Mouse (Mus musculus) hindbrain, embryonic 11.5 days (tissue): ENCODE measurements around the gene Ckb. TPM values are rescaled to one million over a fixed set of nuclear protein-coding genes. Genes with fewer than 3 reads are reported as not detected.
A peak's percentile ranks its signal among the peaks of the same experiment; 100 is the strongest.

ENCODE experiments used
- ATAC-seq: fragments of 200-750 bp; cut with Nextera tagmentation; 2 replicates; pipeline ENCODE4 v1.8.0; 2017; ENCODE audit warnings: mild to moderate bottlenecking, moderate TSS enrichment, moderate library complexity; ENCODE audit not compliant: low FRiP score
- DNase-seq: peaks from one replicate; pipeline ENCODE4 v3.0.0-alpha.2; 2015; ENCODE audit warnings: low spot score
- H3K27ac ChIP-seq: fragments of 300-500 bp; sonication (generic); 2 replicates; pipeline ENCODE4 v1.5.1; 2014; ENCODE audit warnings: mild to moderate bottlenecking, low read depth, low read length
- H3K27me3 ChIP-seq: fragments of 300-500 bp; sonication (generic); 2 replicates; pipeline ENCODE4 v1.6.1; 2014; ENCODE audit warnings: mild to moderate bottlenecking, low read length, moderate library complexity, mixed read lengths; ENCODE audit not compliant: control insufficient read depth, insufficient read depth
- H3K36me3 ChIP-seq: fragments of 300-500 bp; sonication (generic); 2 replicates; pipeline ENCODE4 v1.6.1; 2014; ENCODE audit warnings: mild to moderate bottlenecking, low read length, moderate library complexity, mixed read lengths; ENCODE audit not compliant: control insufficient read depth, insufficient read depth
- H3K4me1 ChIP-seq: fragments of 300-500 bp; sonication (generic); replicated peaks from 2 replicates; pipeline ENCODE4 v1.6.1; 2014; ENCODE audit warnings: low read length, mixed read lengths; ENCODE audit not compliant: control insufficient read depth, insufficient read depth
- H3K4me2 ChIP-seq: fragments of 300-500 bp; sonication (generic); replicated peaks from 2 replicates; pipeline ENCODE4 v1.6.1; 2014; ENCODE audit warnings: mild to moderate bottlenecking, low read depth, low read length
- H3K4me3 ChIP-seq: fragments of 300-500 bp; sonication (generic); 2 replicates; pipeline ENCODE4 v1.5.1; 2014; ENCODE audit warnings: low read depth, low read length
- H3K9ac ChIP-seq: fragments of 300-500 bp; sonication (generic); 2 replicates; pipeline ENCODE4 v1.6.1; 2014; ENCODE audit warnings: low read depth, low read length
- H3K9me3 ChIP-seq: fragments of 300-500 bp; sonication (generic); 2 replicates; pipeline ENCODE4 v1.6.1; 2016; ENCODE audit warnings: low read length; ENCODE audit not compliant: control insufficient read depth
- WGBS: fragments of 180-500 bp; shearing (Covaris S2); extraction: QIAGEN DNeasy Blood & Tissue Kit; methylation state at CpG from one replicate; pipeline ENCODE4 v1.1.7; 2014; 5-methylcytosine and 5-hydroxymethylcytosine counted together
- polyA plus RNA-seq: library from polyadenylated mRNA; unstranded; fragments of >200 nt; fragmentation: Nextera tagmentation; extraction: Ambion mirVana; gene quantifications from 2 replicates; pipeline ENCODE4 v1.2.1, GENCODE M21; 2014

Ckb gene
- polyA plus RNA-seq, 1 experiment from 2014 or later, result 2,103 TPM

DNA sequence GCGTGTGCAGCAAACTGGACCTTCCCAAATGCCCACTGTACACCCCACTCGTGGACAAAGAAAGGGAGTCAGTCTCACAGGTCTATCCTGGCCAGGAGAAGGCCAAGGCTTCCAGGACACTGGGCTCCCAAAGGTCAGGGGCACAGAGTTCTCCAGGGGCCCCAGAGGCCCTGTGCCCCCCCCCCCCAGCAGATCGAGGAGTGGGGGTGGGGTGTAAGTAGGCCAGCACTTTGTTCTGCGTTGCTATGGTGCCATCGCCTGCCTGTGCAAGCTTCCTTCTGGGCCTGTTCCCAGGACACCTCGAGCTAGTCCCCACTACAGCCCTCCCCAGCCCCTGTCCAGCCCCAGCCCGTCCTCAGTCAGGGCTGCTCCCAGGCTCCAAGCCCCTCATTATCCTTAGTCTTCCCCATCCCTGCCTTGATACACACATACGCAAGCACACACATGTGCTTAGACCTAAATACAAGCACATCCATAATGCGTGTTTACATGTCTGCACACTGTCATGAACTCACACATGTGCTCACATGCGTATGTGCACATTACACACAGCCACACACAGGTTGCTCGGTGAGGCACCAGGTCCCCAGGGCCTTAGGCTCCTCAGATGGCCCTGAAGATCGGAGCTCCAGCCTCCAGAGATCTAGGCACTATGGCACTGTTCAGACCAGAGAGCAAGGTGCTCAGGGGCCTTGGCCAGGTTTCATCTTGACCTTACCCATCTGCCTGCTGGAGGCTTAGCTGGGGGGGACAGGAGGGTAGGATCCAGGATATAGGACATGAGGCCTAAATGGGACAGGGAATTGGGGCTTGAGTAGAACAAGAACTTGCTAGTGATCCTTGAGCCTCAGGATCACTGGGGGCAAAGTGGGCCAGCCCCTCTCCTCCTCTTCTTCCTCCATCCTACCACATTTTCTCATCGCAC is 23.0 kb upstream of the Ckb start:
- H3K27ac ChIP-seq, result peak overlapping the region; percentile 90
- H3K9me3 ChIP-seq, result no peaks in the 10 kb centered on the region
- H3K4me1 ChIP-seq, result peaks cover 47% of the 10 kb centered on the region
- no peaks in the 10 kb centered on the region for H3K36me3 ChIP-seq
- WGBS, result 34% methylated on average over 13 of the region's 13 CpGs
- DNase-seq (peak; percentile 67), ATAC-seq (peak; percentile 52)
- no peaks in the 10 kb centered on the region for H3K27me3 ChIP-seq
- H3K9ac ChIP-seq, result peak overlapping the region; percentile 44
- H3K4me3 ChIP-seq, result no peak overlapping the region
- peak overlapping the region; percentile 9 for H3K4me2 ChIP-seq

GRCm38 (mm10) chr12:111694271-111694781 is 22.2 kb upstream of the Ckb start:
- Histone ChIP-seq H3K9me3 (no peaks in the 10 kb centered on the region), H3K4me2 (peak overlapping the region; percentile 9), H3K27me3 (no peaks in the 10 kb centered on the region), H3K27ac (peak overlapping the region; percentile 90), H3K4me3 (0 out of 2 replicates have a peak overlapping the region, but pooled peaks have one; percentile 10), H3K9ac (peak overlapping the region; percentile 37), H3K36me3 (no peaks in the 10 kb centered on the region), H3K4me1 (peaks cover 47% of the 10 kb centered on the region)
- 4% methylated on average over 12 of the region's 12 CpGs for WGBS
- ATAC-seq (peak; percentile 28), DNase-seq (no peak)

DNA sequence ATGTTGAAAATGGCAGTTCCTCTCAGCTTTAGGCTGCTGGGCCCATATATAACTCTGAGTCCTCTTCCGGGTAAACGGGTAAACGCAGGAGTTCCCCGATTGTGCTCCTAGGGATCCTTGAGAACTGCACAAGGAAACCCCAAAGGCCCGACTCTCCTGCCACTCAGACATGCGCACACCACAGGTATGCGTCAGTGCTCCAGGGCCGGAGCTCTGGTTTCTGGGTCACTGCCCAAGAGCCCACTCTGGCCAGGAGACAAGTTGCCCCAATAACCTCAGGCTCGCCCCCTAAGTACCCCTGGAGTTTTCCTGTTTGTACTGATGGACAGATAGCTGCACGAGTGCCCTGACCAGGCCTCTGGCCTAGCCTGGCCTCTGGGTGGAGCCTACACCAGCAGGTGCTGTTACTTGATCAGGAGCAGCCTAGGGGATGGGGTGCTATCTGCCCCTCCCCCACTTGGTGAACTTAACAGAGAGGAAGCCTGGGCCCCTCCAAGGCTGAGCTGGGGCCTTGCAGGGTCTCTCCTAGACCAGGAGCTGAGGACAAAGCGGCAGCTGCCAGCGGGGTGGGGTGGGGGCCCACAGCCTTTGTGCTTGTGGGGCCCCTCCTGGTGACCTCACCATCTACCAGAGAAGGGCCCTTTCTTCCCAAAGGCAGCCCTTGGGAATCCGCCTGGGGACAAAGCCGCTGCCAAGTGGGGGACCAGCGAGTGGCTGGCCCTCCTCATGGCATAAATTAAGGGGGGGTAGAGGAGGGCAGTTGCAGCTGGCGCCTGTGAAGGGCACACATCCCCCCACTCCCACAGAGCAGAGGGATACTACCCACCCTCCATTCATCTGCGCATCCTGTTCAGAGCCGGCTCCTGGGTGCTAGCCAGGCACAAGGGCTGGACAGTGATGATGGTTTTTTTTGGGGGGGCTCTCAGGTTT is 21.5 kb upstream of the Ckb start:
- Histone ChIP-seq H3K4me3 (0 out of 2 replicates have a peak overlapping the region, but pooled peaks have one; percentile 10), H3K36me3 (no peaks in the 10 kb centered on the region), H3K9ac (peak overlapping the region; percentile 37), H3K4me2 (peak overlapping the region; percentile 9), H3K27me3 (no peaks in the 10 kb centered on the region), H3K4me1 (peaks cover 47% of the 10 kb centered on the region), H3K27ac (peak overlapping the region; percentile 90), H3K9me3 (no peaks in the 10 kb centered on the region)
- DNase-seq (peak; percentile 84), ATAC-seq (peak; percentile 87)
- 8% methylated on average over 18 of the region's 18 CpGs for WGBS

- 61% methylated on average over 5 of the region's 5 CpGs for WGBS
- Histone ChIP-seq H3K27ac (peak overlapping the region; percentile 90), H3K9ac (peak overlapping the region; percentile 40), H3K9me3 (no peaks in the 10 kb centered on the region), H3K4me1 (peaks cover 49% of the 10 kb centered on the region), H3K27me3 (no peaks in the 10 kb centered on the region), H3K36me3 (no peaks in the 10 kb centered on the region), H3K4me3 (no peak overlapping the region), H3K4me2 (no peak overlapping the region)
- no peak for ATAC-seq
- DNase-seq, result no peak
Observed at GRCm38 (mm10) chr12:111692899-111693298, 20.8 kb upstream of the Ckb start.

DNA sequence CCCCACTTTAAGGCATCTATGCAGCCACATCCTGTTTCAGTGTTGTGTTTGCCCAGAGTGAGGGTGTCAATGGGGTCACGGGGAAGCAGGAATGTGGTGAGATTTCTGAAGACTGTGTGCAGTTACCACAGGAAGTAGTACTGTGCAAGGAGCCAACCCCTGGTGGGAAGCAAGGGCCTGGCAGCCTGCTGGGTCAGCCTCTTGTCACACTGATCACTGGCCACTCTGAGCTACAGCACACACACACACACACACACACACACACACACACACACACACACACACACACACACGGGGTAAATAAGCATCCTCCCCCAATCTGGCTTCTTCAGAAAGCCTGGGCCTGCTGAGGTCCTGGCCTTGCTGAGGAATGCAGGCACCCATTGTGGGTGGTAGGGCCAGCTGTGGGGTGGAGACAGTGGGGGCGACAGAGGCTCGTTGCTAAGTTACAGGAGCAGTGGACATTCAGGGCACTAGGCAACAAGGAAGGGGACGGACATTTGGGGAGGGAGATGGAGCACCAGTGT is 19.3 kb upstream of the Ckb start:
- H3K4me2 ChIP-seq, result no peak overlapping the region
- H3K4me3 ChIP-seq, result no peak overlapping the region
- H3K4me1 ChIP-seq, result peaks cover 54% of the 10 kb centered on the region
- DNase-seq (peak; percentile 81), ATAC-seq (peak; percentile 41; the same call in 1 of the 2 replicates)
- peak overlapping the region; percentile 31; the same call in 1 of the 2 replicates for H3K9ac ChIP-seq
- 5% methylated on average over 5 of the region's 5 CpGs for WGBS
- no peaks in the 10 kb centered on the region for H3K36me3 ChIP-seq
- H3K27ac ChIP-seq, result peak overlapping the region; percentile 90
- H3K9me3 ChIP-seq, result no peaks in the 10 kb centered on the region
- H3K27me3 ChIP-seq, result no peaks in the 10 kb centered on the region

- Histone ChIP-seq H3K4me1 (peaks cover 37% of the 10 kb centered on the region), H3K27ac (no peak overlapping the region), H3K27me3 (no peaks in the 10 kb centered on the region), H3K4me2 (no peak overlapping the region), H3K4me3 (no peak overlapping the region), H3K36me3 (no peaks in the 10 kb centered on the region), H3K9me3 (no peaks in the 10 kb centered on the region), H3K9ac (no peak overlapping the region)
- ATAC-seq, result no peak
- no peak for DNase-seq
- 92% methylated on average over 11 of the region's 11 CpGs for WGBS
Observed at GRCm38 (mm10) chr12:111689426-111689825, 17.3 kb upstream of the Ckb start.

- Histone ChIP-seq H3K4me2 (no peak overlapping the region), H3K9me3 (no peaks in the 10 kb centered on the region), H3K4me1 (peaks cover 27% of the 10 kb centered on the region), H3K9ac (peak overlapping the region; percentile 40), H3K27me3 (no peaks in the 10 kb centered on the region), H3K27ac (peak overlapping the region; percentile 75), H3K4me3 (no peak overlapping the region), H3K36me3 (no peaks in the 10 kb centered on the region)
- ATAC-seq (no peak), DNase-seq (no peak)
- WGBS, result 18% methylated on average over 2 of the region's 2 CpGs
Observed at GRCm38 (mm10) chr12:111688069-111688428, 15.9 kb upstream of the Ckb start.

GRCm38 (mm10) chr12:111687350-111688068 is 15.4 kb upstream of the Ckb start:
- Histone ChIP-seq H3K36me3 (no peaks in the 10 kb centered on the region), H3K4me1 (peaks cover 23% of the 10 kb centered on the region), H3K27ac (peak overlapping the region; percentile 75), H3K9me3 (no peaks in the 10 kb centered on the region), H3K9ac (peak overlapping the region; percentile 40), H3K4me3 (no peak overlapping the region), H3K27me3 (no peaks in the 10 kb centered on the region), H3K4me2 (no peak overlapping the region)
- DNase-seq (no peak), ATAC-seq (no peak)
- 28% methylated on average over 14 of the region's 14 CpGs for WGBS
